Mouse (Mus musculus): ENCODE measurements around the gene Fgf12. TPM values are rescaled to one million over a fixed set of nuclear protein-coding genes. Genes with fewer than 3 reads are reported as not detected.
A peak's percentile ranks its signal among the peaks of the same experiment; 100 is the strongest.

The Fgf12 gene
- polyA plus RNA-seq (2015; fragmentation: Nextera tagmentation; extraction: Ambion mirVana) = 1.1 and 2.6 TPM in 2 replicates

DNA sequence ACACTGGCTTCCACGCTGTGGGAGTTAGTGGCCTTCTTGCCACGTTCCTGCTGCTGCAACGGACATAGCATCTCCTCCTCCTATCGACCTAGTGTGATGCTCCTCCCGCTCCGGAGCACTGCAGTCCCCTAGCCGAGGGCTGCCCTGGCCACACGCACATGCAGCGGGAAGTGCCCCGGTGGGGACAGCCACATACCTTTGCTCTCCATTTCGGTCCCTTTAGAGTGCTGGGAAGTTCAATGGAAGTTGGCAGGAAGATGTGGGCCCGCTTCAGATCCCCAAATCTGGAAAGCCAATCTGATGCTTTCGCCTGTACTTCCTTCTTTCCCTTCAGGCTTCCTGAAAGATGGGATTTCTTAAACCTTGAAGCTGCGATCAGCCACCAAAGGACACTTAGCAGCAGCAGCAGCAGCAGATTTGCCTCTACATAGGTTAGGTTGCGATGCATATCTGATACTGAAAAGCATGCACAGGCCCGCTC, at the start of gene Fgf12:
Fgf12 (minus strand) TSS at position 431 of the 481 bp plus-strand sequence.
- Histone ChIP-seq H3K27ac (ENCODE audit: low read length) (no peak within 1 kb of the TSS), H3K4me1 (ENCODE audit: control insufficient read depth, insufficient read depth, low read length) (no peaks in the 10 kb centered on the region), H3K4me2 (ENCODE audit: low read depth, low read length) (peak within 1 kb of the TSS; percentile 60), H3K27me3 (ENCODE audit: control insufficient read depth, insufficient read depth, low read length) (no peaks in the 10 kb centered on the region), H3K36me3 (ENCODE audit: control insufficient read depth, insufficient read depth, low read length) (no peaks in the 10 kb centered on the region), H3K4me3 (replicated peaks; ENCODE audit: low read length) (peak within 1 kb of the TSS; percentile 39), H3K9me3 (replicated peaks; ENCODE audit: control insufficient read depth, low read length) (no peaks in the 10 kb centered on the region), H3K9ac (ENCODE audit: low read length) (peak within 1 kb of the TSS; percentile 47; the same call in 1 of the 2 replicates)
- under 1% methylated on average over 16 of the region's 16 CpGs for WGBS
- no peak for ATAC-seq (ENCODE audit: insufficient read depth, low FRiP score)

DNA sequence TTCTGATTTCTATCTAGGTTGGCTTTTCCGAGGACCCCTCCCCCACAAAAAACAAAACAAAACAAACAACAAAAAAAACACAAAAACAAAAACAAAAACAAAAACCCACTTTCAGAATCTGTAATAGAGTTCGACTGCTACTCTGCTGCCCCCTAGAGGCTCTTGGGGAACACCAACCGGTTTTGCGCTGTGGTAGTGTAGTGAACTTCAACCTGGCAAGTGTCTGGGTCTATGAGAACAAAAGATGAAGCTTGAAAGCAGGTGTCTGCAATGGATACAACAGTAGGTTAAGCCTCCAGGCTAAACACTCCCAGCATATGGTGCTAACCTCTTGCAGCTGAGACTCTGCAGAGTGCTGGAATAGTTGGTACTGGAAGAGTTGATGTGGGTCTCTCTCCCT, 40.2 kb upstream of the Fgf12 start:
- no peak overlapping the region for H3K4me2 ChIP-seq (ENCODE audit: low read depth, low read length)
- H3K4me1 ChIP-seq (ENCODE audit: control insufficient read depth, insufficient read depth, low read length) = no peaks in the 10 kb centered on the region
- 5% methylated on average over 4 of the region's 4 CpGs for WGBS
- H3K9ac ChIP-seq (ENCODE audit: low read length) = no peak overlapping the region
- no peaks in the 10 kb centered on the region for H3K27me3 ChIP-seq (ENCODE audit: control insufficient read depth, insufficient read depth, low read length)
- no peak overlapping the region for H3K27ac ChIP-seq (ENCODE audit: low read length)
- no peaks in the 10 kb centered on the region for H3K9me3 ChIP-seq (replicated peaks; ENCODE audit: control insufficient read depth, low read length)
- no peak for ATAC-seq (ENCODE audit: insufficient read depth, low FRiP score)
- no peaks in the 10 kb centered on the region for H3K36me3 ChIP-seq (ENCODE audit: control insufficient read depth, insufficient read depth, low read length)
- no peak overlapping the region for H3K4me3 ChIP-seq (replicated peaks; ENCODE audit: low read length)

GRCm38 (mm10) chr16:28770276-28770675, 17.4 kb upstream of the Fgf12 start:
- Histone ChIP-seq H3K4me1 (ENCODE audit: control insufficient read depth, insufficient read depth, low read length) (no peaks in the 10 kb centered on the region), H3K27me3 (ENCODE audit: control insufficient read depth, insufficient read depth, low read length) (no peaks in the 10 kb centered on the region), H3K4me3 (replicated peaks; ENCODE audit: low read length) (no peak overlapping the region), H3K36me3 (ENCODE audit: control insufficient read depth, insufficient read depth, low read length) (no peaks in the 10 kb centered on the region), H3K9me3 (replicated peaks; ENCODE audit: control insufficient read depth, low read length) (no peaks in the 10 kb centered on the region), H3K27ac (ENCODE audit: low read length) (no peak overlapping the region), H3K9ac (ENCODE audit: low read length) (no peak overlapping the region), H3K4me2 (ENCODE audit: low read depth, low read length) (no peak overlapping the region)
- 92% methylated on average over 2 of the region's 2 CpGs for WGBS
- ATAC-seq (ENCODE audit: insufficient read depth, low FRiP score) = no peak

DNA sequence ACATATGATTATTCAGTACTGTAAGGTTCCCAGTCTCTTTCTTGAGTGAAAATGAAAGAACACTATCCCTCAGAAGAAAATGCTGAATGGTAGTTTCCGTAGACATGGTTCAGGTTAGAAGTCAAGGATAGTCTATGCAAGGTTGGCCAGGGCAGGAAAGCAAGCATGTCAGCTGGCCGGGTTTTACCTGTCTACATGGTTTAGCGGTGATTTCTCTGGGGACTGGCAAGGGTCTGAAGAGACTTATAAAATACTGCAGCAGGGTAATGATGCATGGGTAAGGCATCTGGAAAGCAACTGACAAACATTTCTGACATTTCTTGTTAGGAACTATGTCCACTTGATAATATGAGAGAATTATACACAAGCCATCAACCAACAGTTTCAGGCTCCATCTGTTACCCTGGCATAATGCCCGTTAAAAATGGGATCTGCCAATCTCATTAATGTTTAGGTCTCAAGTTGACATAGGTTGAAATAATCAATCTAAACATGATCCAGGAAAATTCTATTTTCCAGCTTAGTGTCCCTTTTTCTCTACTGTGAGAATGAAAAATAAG, 8.6 kb upstream of the Fgf12 start:
- Histone ChIP-seq H3K9me3 (replicated peaks; ENCODE audit: control insufficient read depth, low read length) (no peaks in the 10 kb centered on the region; the same call in 1 of the 2 replicates), H3K4me1 (ENCODE audit: control insufficient read depth, insufficient read depth, low read length) (no peaks in the 10 kb centered on the region), H3K4me2 (ENCODE audit: low read depth, low read length) (no peak overlapping the region), H3K4me3 (replicated peaks; ENCODE audit: low read length) (no peak overlapping the region), H3K27ac (ENCODE audit: low read length) (no peak overlapping the region), H3K9ac (ENCODE audit: low read length) (no peak overlapping the region), H3K36me3 (ENCODE audit: control insufficient read depth, insufficient read depth, low read length) (no peaks in the 10 kb centered on the region), H3K27me3 (ENCODE audit: control insufficient read depth, insufficient read depth, low read length) (no peaks in the 10 kb centered on the region)
- 78% methylated on average over 4 of the region's 4 CpGs for WGBS
- no peak for ATAC-seq (ENCODE audit: insufficient read depth, low FRiP score)

DNA sequence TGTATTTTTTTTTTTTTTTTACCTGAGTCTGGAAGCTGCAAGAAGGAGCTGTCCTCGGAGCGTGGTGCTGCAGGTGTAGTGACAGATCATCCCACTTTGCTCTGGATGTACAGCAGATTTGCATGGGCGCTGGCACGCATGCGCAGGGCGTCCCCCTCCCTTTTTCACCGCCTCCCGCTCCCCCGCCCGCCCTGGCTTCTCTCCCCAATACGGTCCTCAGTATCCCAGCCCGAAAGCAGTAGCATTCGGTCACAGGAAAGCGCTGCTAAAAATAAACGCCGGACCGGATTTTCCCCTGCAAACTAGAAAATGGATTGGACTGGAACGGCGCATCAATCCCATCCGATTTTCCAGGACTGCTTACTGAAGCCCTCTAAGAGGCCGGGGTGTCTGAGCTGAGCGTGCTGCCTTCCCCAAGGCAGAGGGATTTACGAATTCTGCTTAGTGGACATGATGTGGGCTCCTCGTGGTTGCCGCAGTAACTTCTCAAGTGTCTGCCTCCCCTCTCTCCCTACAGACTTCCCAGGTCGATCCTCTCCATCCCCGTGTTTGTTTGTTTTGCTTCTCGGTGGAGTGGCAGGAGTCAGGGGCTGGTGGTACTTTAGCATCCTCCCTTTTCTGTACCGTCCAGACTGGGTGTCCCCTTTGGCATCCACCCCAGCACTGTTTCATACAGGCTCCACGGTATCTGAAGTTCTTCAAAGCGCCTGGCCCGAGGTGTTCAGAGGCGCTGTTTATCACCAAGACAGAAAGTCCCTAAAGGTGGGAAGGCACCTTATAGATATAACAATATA, 453 bp upstream of the Fgf12 start:
- Histone ChIP-seq H3K4me2 (ENCODE audit: low read depth, low read length) (peak overlapping the region; percentile 60), H3K36me3 (ENCODE audit: control insufficient read depth, insufficient read depth, low read length) (no peaks in the 10 kb centered on the region), H3K4me1 (ENCODE audit: control insufficient read depth, insufficient read depth, low read length) (no peaks in the 10 kb centered on the region), H3K9ac (ENCODE audit: low read length) (peak overlapping the region; percentile 47; the same call in 1 of the 2 replicates), H3K27ac (ENCODE audit: low read length) (no peak overlapping the region), H3K4me3 (replicated peaks; ENCODE audit: low read length) (peak overlapping the region; percentile 39), H3K9me3 (replicated peaks; ENCODE audit: control insufficient read depth, low read length) (no peaks in the 10 kb centered on the region), H3K27me3 (ENCODE audit: control insufficient read depth, insufficient read depth, low read length) (no peaks in the 10 kb centered on the region)
- ATAC-seq (ENCODE audit: insufficient read depth, low FRiP score) = peak; percentile 90; the same call in 1 of the 2 replicates
- under 1% methylated on average over 33 of the region's 33 CpGs for WGBS

DNA sequence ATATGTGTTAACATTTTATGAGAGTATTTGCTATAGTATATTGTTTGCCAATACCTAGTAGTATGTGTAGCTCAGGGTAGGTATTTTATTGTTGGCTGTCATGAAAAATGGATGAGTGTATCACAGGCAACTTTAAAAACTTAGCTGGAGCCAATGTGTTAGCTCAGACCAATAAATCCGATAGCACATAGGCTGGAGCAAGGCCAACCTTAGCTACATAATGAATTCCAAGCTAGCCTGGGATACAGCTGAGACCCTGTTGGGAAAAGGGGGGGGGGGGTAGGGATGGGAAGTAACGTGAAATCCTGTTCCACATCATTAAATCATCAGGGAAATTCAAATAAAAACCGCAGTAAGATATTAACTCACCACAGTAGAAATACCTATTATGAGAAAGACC, 18.4 kb downstream of the Fgf12 start:
- Histone ChIP-seq H3K36me3 (ENCODE audit: control insufficient read depth, insufficient read depth, low read length) (no peaks in the 10 kb centered on the region), H3K9ac (ENCODE audit: low read length) (no peak overlapping the region), H3K27ac (ENCODE audit: low read length) (no peak overlapping the region), H3K9me3 (replicated peaks; ENCODE audit: control insufficient read depth, low read length) (no peaks in the 10 kb centered on the region), H3K4me2 (ENCODE audit: low read depth, low read length) (no peak overlapping the region), H3K4me1 (ENCODE audit: control insufficient read depth, insufficient read depth, low read length) (no peaks in the 10 kb centered on the region), H3K27me3 (ENCODE audit: control insufficient read depth, insufficient read depth, low read length) (no peaks in the 10 kb centered on the region), H3K4me3 (replicated peaks; ENCODE audit: low read length) (no peak overlapping the region)
- ATAC-seq (ENCODE audit: insufficient read depth, low FRiP score) = no peak
- 62% methylated on average over 3 of the region's 3 CpGs for WGBS

DNA sequence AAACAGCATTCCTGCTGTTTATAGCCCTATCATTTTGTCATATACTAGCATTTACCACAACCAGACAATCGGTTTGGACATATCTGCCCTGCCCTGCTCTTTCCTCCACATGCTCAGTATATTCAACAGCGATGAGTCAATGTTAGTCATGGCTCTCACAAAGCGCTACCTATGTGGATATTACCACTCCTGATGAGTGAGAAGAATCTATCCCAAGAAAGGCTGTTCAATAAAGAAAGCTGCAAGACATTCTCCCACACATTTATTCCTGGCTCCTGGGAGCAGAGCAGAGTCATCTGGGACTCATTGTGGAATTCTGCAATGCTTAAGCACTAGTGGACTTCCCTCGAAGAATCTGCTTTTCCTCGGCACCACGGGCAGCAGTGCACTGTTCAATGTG, 26.1 kb downstream of the Fgf12 start:
- H3K4me3 ChIP-seq (replicated peaks; ENCODE audit: low read length) = no peak overlapping the region
- H3K4me1 ChIP-seq (ENCODE audit: control insufficient read depth, insufficient read depth, low read length) = no peaks in the 10 kb centered on the region
- H3K9me3 ChIP-seq (replicated peaks; ENCODE audit: control insufficient read depth, low read length) = no peaks in the 10 kb centered on the region
- H3K4me2 ChIP-seq (ENCODE audit: low read depth, low read length) = no peak overlapping the region
- WGBS = 88% methylated on average over 6 of the region's 6 CpGs
- ATAC-seq (ENCODE audit: insufficient read depth, low FRiP score) = no peak
- H3K36me3 ChIP-seq (ENCODE audit: control insufficient read depth, insufficient read depth, low read length) = no peaks in the 10 kb centered on the region
- H3K9ac ChIP-seq (ENCODE audit: low read length) = no peak overlapping the region
- no peaks in the 10 kb centered on the region for H3K27me3 ChIP-seq (ENCODE audit: control insufficient read depth, insufficient read depth, low read length)
- no peak overlapping the region for H3K27ac ChIP-seq (ENCODE audit: low read length)

- no peaks in the 10 kb centered on the region for H3K9me3 ChIP-seq (replicated peaks; ENCODE audit: control insufficient read depth, low read length)
- H3K9ac ChIP-seq (ENCODE audit: low read length) = no peak overlapping the region
- H3K27me3 ChIP-seq (ENCODE audit: control insufficient read depth, insufficient read depth, low read length) = no peaks in the 10 kb centered on the region
- 39% methylated on average over 3 of the region's 3 CpGs for WGBS
- no peak overlapping the region for H3K27ac ChIP-seq (ENCODE audit: low read length)
- no peak overlapping the region for H3K4me3 ChIP-seq (replicated peaks; ENCODE audit: low read length)
- no peaks in the 10 kb centered on the region for H3K36me3 ChIP-seq (ENCODE audit: control insufficient read depth, insufficient read depth, low read length)
- no peak for ATAC-seq (ENCODE audit: insufficient read depth, low FRiP score)
- H3K4me2 ChIP-seq (ENCODE audit: low read depth, low read length) = no peak overlapping the region
- no peaks in the 10 kb centered on the region for H3K4me1 ChIP-seq (ENCODE audit: control insufficient read depth, insufficient read depth, low read length)
Observed at GRCm38 (mm10) chr16:28706623-28707022, 46.2 kb downstream of the Fgf12 start.

GRCm38 (mm10) chr16:28700346-28700745, 52.5 kb downstream of the Fgf12 start:
- no peak overlapping the region for H3K27ac ChIP-seq (ENCODE audit: low read length)
- H3K4me1 ChIP-seq (ENCODE audit: control insufficient read depth, insufficient read depth, low read length) = no peaks in the 10 kb centered on the region
- no peak overlapping the region for H3K4me2 ChIP-seq (ENCODE audit: low read depth, low read length)
- no peak overlapping the region for H3K9ac ChIP-seq (ENCODE audit: low read length)
- H3K27me3 ChIP-seq (ENCODE audit: control insufficient read depth, insufficient read depth, low read length) = no peaks in the 10 kb centered on the region
- no peak for ATAC-seq (ENCODE audit: insufficient read depth, low FRiP score)
- no peak overlapping the region for H3K4me3 ChIP-seq (replicated peaks; ENCODE audit: low read length)
- WGBS = 56% methylated on average over 4 of the region's 4 CpGs
- no peaks in the 10 kb centered on the region for H3K9me3 ChIP-seq (replicated peaks; ENCODE audit: control insufficient read depth, low read length)
- H3K36me3 ChIP-seq (ENCODE audit: control insufficient read depth, insufficient read depth, low read length) = no peaks in the 10 kb centered on the region
